7 mouse cellular contexts compared by ENCODE assay signal in the genomic region with DNA sequence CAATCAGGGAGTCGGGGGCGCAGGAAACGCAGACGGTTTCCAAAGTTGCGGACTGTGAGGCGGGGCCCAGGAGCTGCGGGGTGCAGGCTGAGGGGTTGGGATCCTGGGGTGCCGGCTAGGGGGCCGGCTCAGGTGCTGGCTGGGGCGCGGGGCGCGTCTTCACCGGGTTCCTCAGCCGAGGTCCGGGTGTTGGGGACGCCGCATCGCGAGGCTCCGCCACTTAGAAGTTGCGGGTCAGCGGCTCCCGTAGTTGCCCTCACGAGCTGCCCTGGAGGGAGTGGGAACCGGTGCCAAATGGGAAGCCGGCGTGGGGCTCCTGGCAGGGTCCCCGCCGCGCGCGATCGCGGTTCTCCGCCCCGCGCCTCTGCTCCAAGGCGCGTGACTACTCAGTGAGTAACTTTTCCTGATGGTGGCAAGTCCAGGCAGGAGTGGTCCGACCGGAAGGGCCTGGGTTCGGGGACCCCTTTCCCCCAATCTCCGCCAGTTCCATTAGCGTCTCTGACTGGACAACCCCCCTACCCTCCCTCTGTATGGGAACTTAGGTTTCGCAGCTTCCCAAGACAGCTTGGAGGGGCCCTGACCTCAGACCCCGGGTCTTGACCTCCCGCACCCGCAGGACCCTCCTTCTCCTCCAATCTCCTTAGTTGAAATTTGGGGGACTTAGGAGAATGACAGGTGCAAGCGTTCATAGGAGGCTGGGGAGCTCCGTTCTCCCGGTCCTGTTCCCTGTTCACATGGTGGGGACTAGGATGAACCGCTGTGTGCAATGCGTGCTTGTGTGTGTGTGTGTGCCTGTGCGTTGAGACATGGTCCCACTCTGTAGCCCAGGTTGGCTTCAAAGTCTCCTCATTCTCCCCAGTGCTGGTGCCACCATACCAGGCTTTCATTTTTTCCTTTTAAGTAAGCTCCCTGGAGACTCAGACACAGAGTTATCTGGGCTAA. TPM values are rescaled to one million over a fixed set of nuclear protein-coding genes. Genes with fewer than 3 reads are reported as not detected.
DNase-seq lines count a peak whose midpoint lies in the region; ATAC-seq lines count a peak whose summit lies in the region.

No protein-coding gene starts in this region.

- H3K9ac ChIP-seq in heart, embryonic 14.5 days (ENCODE audit: low read length) = peak overlapping the region; percentile 92
- H3K9ac ChIP-seq in limb, embryonic 12.5 days (replicated peaks) = peak overlapping the region; percentile 95

- H3K27me3 ChIP-seq in heart, embryonic 14.5 days (ENCODE audit: control insufficient read depth, insufficient read depth, low read length) = no peaks in the 10 kb centered on the region
- no peaks in the 10 kb centered on the region for H3K27me3 ChIP-seq in limb, embryonic 12.5 days

- H3K36me3 ChIP-seq in heart, embryonic 14.5 days (ENCODE audit: control insufficient read depth, insufficient read depth, low read length) = peaks cover 37% of the 10 kb centered on the region
- peaks cover 40% of the 10 kb centered on the region for H3K36me3 ChIP-seq in limb, embryonic 12.5 days

- peak overlapping the region; percentile 64; the same call in 1 of the 2 replicates for H3K27ac ChIP-seq in brown adipose tissue, adult 24 weeks (replicated peaks; ENCODE audit: low read depth, low read length)
- peak overlapping the region; percentile 36 to 65 for H3K27ac ChIP-seq in heart, embryonic 14.5 days (replicated peaks in 1 of 2; ENCODE audit: control insufficient read depth in 1 of 2, insufficient read depth in 1 of 2, low read depth in 2 of 2, low read length in 2 of 2)
- peak overlapping the region; percentile 88 for H3K27ac ChIP-seq in limb, embryonic 12.5 days

- H3K4me1 ChIP-seq in brown adipose tissue, adult 24 weeks (ENCODE audit: control insufficient read depth, insufficient read depth, insufficient read length, low read length) = no peaks in the 10 kb centered on the region; the same call in 1 of the 2 replicates
- peaks cover 21 to 23% of the 10 kb centered on the region in 2 experiments for H3K4me1 ChIP-seq in heart, embryonic 14.5 days (ENCODE audit: control insufficient read depth in 2 of 2, insufficient read depth in 2 of 2, low read length in 2 of 2)
- H3K4me1 ChIP-seq in limb, embryonic 12.5 days (replicated peaks) = peaks cover 20% of the 10 kb centered on the region

- ATAC-seq in heart, embryonic 14.5 days (ENCODE audit: insufficient number of reproducible peaks, insufficient read depth, low FRiP score, low read depth) = peak; percentile 11; the same call in 1 of the 2 replicates
- ATAC-seq in limb, embryonic 12.5 days (ENCODE audit: insufficient number of reproducible peaks, insufficient read depth, low FRiP score, low TSS enrichment, low read depth) = peak; percentile 73

- 1% methylated on average over 53 of the region's 55 CpGs for WGBS in heart, embryonic 14.5 days
- WGBS in limb, embryonic 12.5 days = 2% methylated on average over 55 of the region's 55 CpGs

- H3K4me3 ChIP-seq in brown adipose tissue, adult 24 weeks (ENCODE audit: insufficient read depth, low read depth, low read length) = peak overlapping the region; percentile 95
- H3K4me3 ChIP-seq in heart, embryonic 14.5 days (ENCODE audit: control insufficient read depth in 1 of 2, insufficient read depth in 1 of 2, low read depth in 1 of 2, low read length in 2 of 2) = peak overlapping the region; percentile 75 to 76
- H3K4me3 ChIP-seq in limb, embryonic 12.5 days (replicated peaks) = peak overlapping the region; percentile 92

- no peaks in the 10 kb centered on the region for H3K9me3 ChIP-seq in heart, embryonic 14.5 days (ENCODE audit: control insufficient read depth, low read length)
- peaks cover 12% of the 10 kb centered on the region for H3K9me3 ChIP-seq in limb, embryonic 12.5 days

- peak overlapping the region; percentile 85 for H3K4me2 ChIP-seq in heart, embryonic 14.5 days (ENCODE audit: low read length)
- H3K4me2 ChIP-seq in limb, embryonic 12.5 days = peak overlapping the region; percentile 81

- DNase-seq in right cerebral cortex, postnatal 25 days = peak; percentile 20
- no peak for DNase-seq in right cerebral cortex, adult 2 months (ENCODE audit: low spot score in 2 of 2)
- peak; percentile 30 for DNase-seq in naive thymus-derived CD4-positive, alpha-beta T cell, adult 2 months (ENCODE audit: low read depth)
- no peak for DNase-seq in T-cell, adult 2 months (ENCODE audit: low spot score)

RNA-seq across cellular contexts. Expression of gene Homer3, which starts 0.8 kb away (rescaled TPM):
- 2.8 and 4.5 TPM in 2 replicates for polyA plus RNA-seq in brown adipose tissue, adult 24 weeks (2012; ENCODE audit: insufficient read depth, insufficient read length, missing spikeins)
- polyA plus RNA-seq in heart, embryonic 14.5 days (2014; fragmentation: Nextera tagmentation; extraction: Ambion mirVana) = 22.2 and 25.0 TPM in 2 replicates
- 88.9 and 92.6 TPM in 2 replicates for polyA plus RNA-seq in limb, embryonic 12.5 days (2016; fragmentation: Nextera tagmentation; extraction: Ambion mirVana)

RNA-seq across cellular contexts. Expression of gene Ddx49, which starts 18.9 kb away (rescaled TPM):
- polyA plus RNA-seq in brown adipose tissue, adult 24 weeks (2012; ENCODE audit: insufficient read depth, insufficient read length, missing spikeins) = 14.1 and 18.1 TPM in 2 replicates
- polyA plus RNA-seq in heart, embryonic 14.5 days (2014; fragmentation: Nextera tagmentation; extraction: Ambion mirVana) = 28.9 and 33.7 TPM in 2 replicates
- polyA plus RNA-seq in limb, embryonic 12.5 days (2016; fragmentation: Nextera tagmentation; extraction: Ambion mirVana) = 52.0 and 54.9 TPM in 2 replicates

RNA-seq across cellular contexts. Expression of gene Cope, which starts 18.9 kb away (rescaled TPM):
- 158 and 198 TPM in 2 replicates for polyA plus RNA-seq in brown adipose tissue, adult 24 weeks (2012; ENCODE audit: insufficient read depth, insufficient read length, missing spikeins)
- 294 and 319 TPM in 2 replicates for polyA plus RNA-seq in heart, embryonic 14.5 days (2014; fragmentation: Nextera tagmentation; extraction: Ambion mirVana)
- 269 and 288 TPM in 2 replicates for polyA plus RNA-seq in limb, embryonic 12.5 days (2016; fragmentation: Nextera tagmentation; extraction: Ambion mirVana)

RNA-seq across cellular contexts. Expression of gene Cers1, which starts 32.2 kb away (rescaled TPM):
- polyA plus RNA-seq in brown adipose tissue, adult 24 weeks (2012; ENCODE audit: insufficient read depth, insufficient read length, missing spikeins) = not detected in 2 replicates
- 1.8 and 2.3 TPM in 2 replicates for polyA plus RNA-seq in heart, embryonic 14.5 days (2014; fragmentation: Nextera tagmentation; extraction: Ambion mirVana)
- 7.9 and 8.8 TPM in 2 replicates for polyA plus RNA-seq in limb, embryonic 12.5 days (2016; fragmentation: Nextera tagmentation; extraction: Ambion mirVana)

RNA-seq across cellular contexts. Expression of gene Gdf1, which starts 46.2 kb away (rescaled TPM):
- not detected in 2 replicates for polyA plus RNA-seq in brown adipose tissue, adult 24 weeks (2012; ENCODE audit: insufficient read depth, insufficient read length, missing spikeins)
- polyA plus RNA-seq in heart, embryonic 14.5 days (2014; fragmentation: Nextera tagmentation; extraction: Ambion mirVana) = 0.57 TPM in 1 of 2 replicates, not detected in the other
- 3.7 and 4.2 TPM in 2 replicates for polyA plus RNA-seq in limb, embryonic 12.5 days (2016; fragmentation: Nextera tagmentation; extraction: Ambion mirVana)

Comparison
In these comparisons a context has a peak if more than half of its experiments do, and no peak if none do; other contexts are left out.
1. DNase-seq: peak in right cerebral cortex, postnatal 25 days (single experiment) and naive thymus-derived CD4-positive, alpha-beta T cell, adult 2 months (single experiment); none in right cerebral cortex, adult 2 months (0 of 2) and T-cell, adult 2 months (single experiment).
2. Peak in every context shown above with its lines, with median percentiles within 50 percentile points of each other: H3K27ac ChIP-seq and H3K4me3 ChIP-seq.